Mouse (Mus musculus) ES-E14 (cell line): Measurements from ENCODE around the gene Zfp207.

Experiments used
- HCFC1 ChIP-seq: IDR thresholded peaks from 2 replicates; pipeline ENCODE4 v1.6.1; 2012; ENCODE audit warnings: low read length, inconsistent platforms, borderline replicate concordance; ENCODE audit not compliant: insufficient read depth
- ZNF384 ChIP-seq: IDR thresholded peaks from 2 replicates; pipeline ENCODE4 v1.6.1; 2012; ENCODE audit warnings: low read depth, low read length, inconsistent platforms

- no peak for TF ChIP-seq HCFC1
- TF ChIP-seq ZNF384: no peak
Measured at GRCm38 (mm10) chr11:80335609-80336350, 47.3 kb upstream of the Zfp207 start.
